Mouse (Mus musculus): ENCODE measurements at regions not wholly inside any gene's neighbourhood (a gene's known extent, or its start where the extent isn't known, plus 50 kb on each side); places are given as distances from the start of the nearest gene placed in this dataset.

GRCm38 (mm10) chr4:89082838-89083237, 54.1 kb upstream of the Mtap start:
- DNase-seq (ENCODE audit: low read depth, low spot score): no peak

- no peak for DNase-seq (ENCODE audit: low read depth, low spot score)
Measured at GRCm38 (mm10) chr4:89078485-89078884, 58.4 kb upstream of the Mtap start.

GRCm38 (mm10) chr4:89074705-89075104, 62.2 kb upstream of the Mtap start:
- DNase-seq (ENCODE audit: low read depth, low spot score): no peak

GRCm38 (mm10) chr4:89070430-89070829, 66.5 kb upstream of the Mtap start:
- no peak for DNase-seq (ENCODE audit: low read depth, low spot score)

GRCm38 (mm10) chr4:89064401-89064800, 72.5 kb upstream of the Mtap start:
- DNase-seq (ENCODE audit: low read depth, low spot score): peak; percentile 10

GRCm38 (mm10) chr4:89062384-89062783, 74.5 kb upstream of the Mtap start:
- DNase-seq (ENCODE audit: low read depth, low spot score): no peak

GRCm38 (mm10) chr4:89061619-89062018, 75.3 kb upstream of the Mtap start:
- no peak for DNase-seq (ENCODE audit: low read depth, low spot score)

GRCm38 (mm10) chr4:89057573-89057972, 79.3 kb upstream of the Mtap start:
- no peak for DNase-seq (ENCODE audit: low read depth, low spot score)

- peak; percentile 18 for DNase-seq (ENCODE audit: low read depth, low spot score)
Measured at GRCm38 (mm10) chr4:89057135-89057534, 79.8 kb upstream of the Mtap start.

- DNase-seq (ENCODE audit: low read depth, low spot score): no peak
Measured at GRCm38 (mm10) chr4:89055969-89056368, 81.0 kb upstream of the Mtap start.

GRCm38 (mm10) chr4:89053606-89054005, 83.3 kb upstream of the Mtap start:
- no peak for DNase-seq (ENCODE audit: low read depth, low spot score)

- no peak for DNase-seq (ENCODE audit: low read depth, low spot score)
Measured at GRCm38 (mm10) chr4:89051897-89052296, 85.0 kb upstream of the Mtap start.

GRCm38 (mm10) chr4:89050551-89051199, 86.2 kb upstream of the Mtap start:
- DNase-seq (ENCODE audit: low read depth, low spot score): no peak

- DNase-seq (ENCODE audit: low read depth, low spot score): no peak
Measured at GRCm38 (mm10) chr4:89049592-89050440, 87.1 kb upstream of the Mtap start.

- DNase-seq (ENCODE audit: low read depth, low spot score): no peak
Measured at GRCm38 (mm10) chr4:89044516-89044915, 92.4 kb upstream of the Mtap start.

GRCm38 (mm10) chr4:89043982-89044381, 92.9 kb upstream of the Mtap start:
- DNase-seq (ENCODE audit: low read depth, low spot score): no peak

- peak; percentile 29 for DNase-seq (ENCODE audit: low read depth, low spot score)
Measured at GRCm38 (mm10) chr4:89040856-89041255, 96.1 kb upstream of the Mtap start.

- DNase-seq (ENCODE audit: low read depth, low spot score): no peak
Measured at GRCm38 (mm10) chr4:89038906-89039305, 98.0 kb upstream of the Mtap start.

- DNase-seq (ENCODE audit: low read depth, low spot score): no peak
Measured at GRCm38 (mm10) chr4:89038135-89038534, 98.8 kb upstream of the Mtap start.

GRCm38 (mm10) chr4:89034822-89035221, 102.1 kb upstream of the Mtap start:
- DNase-seq (ENCODE audit: low read depth, low spot score): no peak

GRCm38 (mm10) chr4:89034299-89034698, 102.6 kb upstream of the Mtap start:
- no peak for DNase-seq (ENCODE audit: low read depth, low spot score)

- peak; percentile 50 for DNase-seq (ENCODE audit: low read depth, low spot score)
Measured at GRCm38 (mm10) chr4:89012681-89013353, 124.1 kb upstream of the Mtap start.
